Mouse (Mus musculus): Measurements from ENCODE around the gene Rps21. TPM values are rescaled to one million over a fixed set of nuclear protein-coding genes. Genes with fewer than 3 reads are reported as not detected.

The Rps21 gene
- polyA plus RNA-seq, 1 experiment from 2014 or later, result 600 TPM

- H3K4me1 ChIP-seq, result peaks cover 19% of the 10 kb centered on the region
These were observed 19.7 kb downstream of the Rps21 start for GRCm38 (mm10) chr2:180276851-180277259.

DNA sequence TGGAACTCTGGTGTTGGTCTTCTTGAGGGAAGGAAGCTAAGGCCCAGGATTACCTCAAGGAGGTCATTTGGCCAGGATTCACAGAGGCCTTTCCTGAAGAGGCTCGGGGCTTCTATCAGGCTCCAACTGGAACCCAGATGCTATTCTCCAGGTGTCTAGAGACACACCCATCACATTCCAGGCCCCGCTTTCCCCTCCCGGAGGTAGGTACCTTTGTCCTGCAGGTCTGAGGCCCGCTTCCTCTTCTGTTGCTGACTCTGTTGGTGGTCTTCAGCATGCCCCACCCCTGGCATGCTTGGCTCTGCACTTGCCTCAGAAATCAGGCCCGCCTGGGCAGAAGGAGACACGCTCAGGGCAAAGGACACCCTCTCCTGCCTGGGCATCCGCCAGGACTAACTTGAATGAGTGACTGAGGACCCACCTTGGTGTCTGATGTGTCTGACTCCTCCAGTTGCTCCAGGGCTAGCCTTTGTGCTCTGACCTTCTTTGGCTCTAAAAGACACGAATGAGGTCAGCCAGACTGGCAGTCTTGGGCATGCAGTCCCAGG is 20.7 kb downstream of the Rps21 start:
- Histone ChIP-seq H3K4me2 (no peak overlapping the region), H3K27ac (no peak overlapping the region), H3K4me1 (peaks cover 11% of the 10 kb centered on the region), H3K9me3 (no peaks in the 10 kb centered on the region), H3K4me3 (no peak overlapping the region), H3K9ac (no peak overlapping the region), H3K27me3 (0 out of 2 replicates have a peak, but pooled peaks cover 3% of the 10 kb centered on the region), H3K36me3 (no peaks in the 10 kb centered on the region)
- 49% methylated on average over 8 of the region's 8 CpGs for WGBS
- ATAC-seq (ENCODE audit: insufficient number of reproducible peaks, low FRiP score, low TSS enrichment, low read depth), result no peak

More at GRCm38 (mm10) chr2:180276851-180277259, 19.7 kb downstream of the Rps21 start:
- no peak for ATAC-seq (ENCODE audit: insufficient number of reproducible peaks, low FRiP score, low TSS enrichment, low read depth)
- H3K36me3 ChIP-seq, result no peaks in the 10 kb centered on the region
- 70% methylated on average over 8 of the region's 8 CpGs for WGBS
- no peak overlapping the region for H3K27ac ChIP-seq
- no peak overlapping the region for H3K9ac ChIP-seq
- no peak overlapping the region for H3K4me2 ChIP-seq
- H3K27me3 ChIP-seq, result 0 out of 2 replicates have a peak, but pooled peaks cover 3% of the 10 kb centered on the region
- no peak overlapping the region for H3K4me3 ChIP-seq
- no peaks in the 10 kb centered on the region for H3K9me3 ChIP-seq

DNA sequence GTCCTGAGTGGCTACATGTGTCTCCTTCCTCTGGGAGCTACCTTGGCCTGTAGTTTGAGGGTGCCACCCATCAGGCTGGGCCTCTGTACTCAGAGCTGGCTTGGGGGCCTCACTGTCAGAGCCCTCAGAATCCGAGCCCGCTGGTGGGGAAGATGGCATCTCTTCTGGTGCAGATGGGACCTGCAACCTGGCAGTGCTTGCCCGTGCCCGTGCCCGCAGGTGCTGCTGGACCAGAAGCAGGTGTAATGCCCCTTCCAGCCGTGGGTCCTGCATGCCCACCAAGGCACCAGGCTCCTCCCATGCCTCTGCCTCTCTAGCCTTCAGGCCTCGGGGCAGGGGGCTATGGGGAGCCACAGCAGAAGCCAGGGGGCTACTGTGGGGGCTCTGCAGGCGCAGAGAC is 22.1 kb downstream of the Rps21 start:
- 79% methylated on average over 8 of the region's 8 CpGs for WGBS
- Histone ChIP-seq H3K27me3 (0 out of 2 replicates have a peak, but pooled peaks cover 3% of the 10 kb centered on the region), H3K4me2 (no peak overlapping the region), H3K9ac (no peak overlapping the region), H3K36me3 (no peaks in the 10 kb centered on the region), H3K27ac (no peak overlapping the region), H3K4me1 (peaks cover 4% of the 10 kb centered on the region; the same call in 1 of the 2 replicates), H3K9me3 (no peaks in the 10 kb centered on the region), H3K4me3 (no peak overlapping the region)
- no peak for ATAC-seq (ENCODE audit: insufficient number of reproducible peaks, low FRiP score, low TSS enrichment, low read depth)

DNA sequence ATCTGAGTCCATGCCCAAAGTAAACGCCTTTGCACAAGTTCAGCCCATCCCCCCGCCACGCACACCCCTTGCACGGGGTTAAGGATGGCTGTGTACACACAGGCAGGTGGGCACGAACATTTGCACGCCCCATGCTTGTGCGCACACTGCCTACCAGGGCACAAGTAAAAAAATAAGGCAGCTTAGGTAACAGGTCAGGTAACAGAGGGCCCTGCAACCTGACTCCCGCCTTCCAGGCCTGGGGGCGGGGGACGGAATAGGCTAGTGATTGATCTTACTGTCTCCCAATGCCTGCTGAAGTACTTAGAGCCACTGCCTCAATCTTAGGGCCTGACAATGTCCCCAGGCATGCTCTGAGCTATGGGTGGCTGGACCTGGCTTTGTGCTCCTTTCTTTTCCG is 31.8 kb downstream of the Rps21 start:
- no peaks in the 10 kb centered on the region for H3K27me3 ChIP-seq
- H3K9me3 ChIP-seq, result no peaks in the 10 kb centered on the region
- H3K27ac ChIP-seq, result peak overlapping the region; percentile 63; the same call in 1 of the 2 replicates
- H3K4me3 ChIP-seq, result 0 out of 2 replicates have a peak overlapping the region, but pooled peaks have one; percentile 21
- no peak for ATAC-seq (ENCODE audit: insufficient number of reproducible peaks, low FRiP score, low TSS enrichment, low read depth)
- no peak overlapping the region for H3K4me2 ChIP-seq
- 39% methylated on average over 11 of the region's 11 CpGs for WGBS
- H3K9ac ChIP-seq, result no peak overlapping the region
- no peaks in the 10 kb centered on the region for H3K4me1 ChIP-seq
- H3K36me3 ChIP-seq, result no peaks in the 10 kb centered on the region

DNA sequence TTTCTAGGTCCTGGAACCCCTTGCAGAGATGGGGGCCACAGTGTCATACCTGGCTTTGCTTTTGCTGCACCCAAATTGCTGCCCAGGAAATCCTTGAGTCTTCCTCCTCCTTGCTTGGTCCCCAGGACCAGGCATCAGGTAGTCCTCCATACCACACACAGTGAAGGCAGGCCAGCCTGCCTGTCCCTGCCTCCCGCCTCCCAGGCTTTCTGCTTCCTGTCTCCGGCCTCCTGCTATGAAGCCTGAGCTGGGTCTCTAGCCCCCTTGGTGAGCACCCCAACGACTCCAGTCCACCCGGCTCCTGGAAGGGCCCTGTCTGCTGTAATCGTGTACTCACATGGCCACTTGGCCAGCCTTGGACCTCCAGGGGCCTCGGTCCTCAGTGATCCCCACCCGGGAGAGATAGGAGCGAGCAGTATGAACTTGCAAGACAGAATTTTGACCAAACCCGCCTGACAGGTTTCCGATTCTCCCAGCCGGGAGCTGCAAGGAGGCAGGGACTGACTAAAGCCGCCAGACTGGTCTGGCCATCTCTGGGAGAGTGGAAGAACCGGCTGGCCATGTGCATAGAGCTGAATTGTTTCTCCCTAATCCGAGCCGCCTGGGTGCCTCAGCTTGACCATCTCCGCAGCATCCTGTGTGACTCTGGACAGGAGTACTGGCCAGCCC is 32.4 kb downstream of the Rps21 start, which contains the start of gene Rbbp8nl:
TSS of gene Rbbp8nl (minus strand) at position 440 of the 669 bp plus-strand sequence.
- Histone ChIP-seq H3K4me2 (peak within 1 kb of the TSS; percentile 29), H3K27me3 (no peaks in the 10 kb centered on the region), H3K4me3 (peak within 1 kb of the TSS; percentile 21; the same call in 1 of the 2 replicates), H3K9ac (no peak within 1 kb of the TSS), H3K4me1 (no peaks in the 10 kb centered on the region), H3K9me3 (no peaks in the 10 kb centered on the region), H3K27ac (peak within 1 kb of the TSS; percentile 63), H3K36me3 (no peaks in the 10 kb centered on the region)
- WGBS, result 38% methylated on average over 16 of the region's 16 CpGs
- no peak for ATAC-seq (ENCODE audit: insufficient number of reproducible peaks, low FRiP score, low TSS enrichment, low read depth)

DNA sequence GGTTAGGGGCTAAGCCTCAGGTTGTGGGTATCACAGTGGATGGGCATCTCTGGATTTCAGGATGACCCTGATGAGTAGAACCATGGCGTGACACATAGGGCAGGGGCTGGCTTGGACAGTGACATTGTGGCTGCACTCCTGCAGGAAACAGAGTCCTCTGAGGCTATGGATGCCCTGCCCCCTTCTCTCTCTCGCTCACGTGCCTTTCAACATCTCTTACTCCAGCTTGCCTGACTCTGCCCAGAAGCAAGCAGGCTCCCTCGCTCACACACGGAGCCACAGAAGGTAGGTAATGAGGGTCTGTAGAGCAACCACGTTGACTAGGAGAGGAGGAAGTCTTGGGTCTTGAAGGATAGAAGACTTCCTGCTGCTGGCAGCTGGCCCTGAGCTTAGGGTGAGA is 33.3 kb downstream of the Rps21 start:
- no peak overlapping the region for H3K4me3 ChIP-seq
- H3K4me1 ChIP-seq, result no peaks in the 10 kb centered on the region
- H3K4me2 ChIP-seq, result no peak overlapping the region; the same call in 1 of the 2 replicates
- H3K9me3 ChIP-seq, result no peaks in the 10 kb centered on the region
- H3K27me3 ChIP-seq, result no peaks in the 10 kb centered on the region
- WGBS, result 48% methylated on average over 6 of the region's 6 CpGs
- no peak overlapping the region for H3K9ac ChIP-seq
- H3K36me3 ChIP-seq, result no peaks in the 10 kb centered on the region
- no peak for ATAC-seq (ENCODE audit: insufficient number of reproducible peaks, low FRiP score, low TSS enrichment, low read depth)
- no peak overlapping the region for H3K27ac ChIP-seq

DNA sequence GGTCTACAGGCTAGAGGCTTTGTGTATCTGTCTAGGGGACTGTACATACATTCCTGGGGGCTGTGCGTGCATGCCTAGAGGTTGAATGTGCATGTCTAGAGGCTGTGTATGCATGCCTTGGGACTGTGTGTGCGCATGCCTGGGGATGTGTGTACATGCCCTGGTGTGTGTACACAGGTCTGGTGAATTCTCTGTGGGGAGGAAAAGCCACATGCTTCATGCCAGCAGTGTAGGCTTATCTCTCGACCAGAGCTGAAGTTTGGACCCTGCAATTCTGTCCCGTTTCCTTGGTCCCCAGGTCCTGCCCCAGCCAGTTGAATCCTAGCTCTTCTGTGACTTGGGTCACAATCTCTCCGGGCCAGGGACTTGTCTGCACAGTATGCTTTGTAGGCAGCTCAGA is 34.4 kb downstream of the Rps21 start:
- H3K4me2 ChIP-seq, result no peak overlapping the region
- H3K36me3 ChIP-seq, result no peaks in the 10 kb centered on the region
- no peaks in the 10 kb centered on the region for H3K4me1 ChIP-seq
- H3K4me3 ChIP-seq, result no peak overlapping the region
- WGBS, result 64% methylated on average over 5 of the region's 5 CpGs
- H3K27ac ChIP-seq, result no peak overlapping the region
- H3K9ac ChIP-seq, result no peak overlapping the region
- H3K27me3 ChIP-seq, result no peaks in the 10 kb centered on the region
- no peak for ATAC-seq (ENCODE audit: insufficient number of reproducible peaks, low FRiP score, low TSS enrichment, low read depth)
- no peaks in the 10 kb centered on the region for H3K9me3 ChIP-seq

DNA sequence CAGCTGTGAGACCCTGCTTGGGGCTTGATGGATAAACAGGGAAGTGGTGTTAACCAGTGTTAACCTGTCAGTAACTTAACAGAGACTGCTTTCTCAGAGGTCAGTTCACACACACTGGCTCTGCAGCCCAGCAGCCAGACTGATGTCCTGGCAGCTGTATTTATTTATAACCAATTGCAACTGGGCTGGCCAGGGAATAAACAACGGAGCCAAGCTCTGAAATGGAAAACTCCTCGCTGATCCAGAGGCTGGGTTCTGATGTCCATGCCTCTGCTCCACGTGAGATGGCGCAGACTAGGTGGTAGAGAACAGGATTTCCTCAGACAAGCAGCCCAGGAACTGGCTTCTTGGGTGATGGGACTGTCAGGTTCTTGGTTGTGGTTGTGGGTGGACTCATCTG is 34.8 kb downstream of the Rps21 start:
- ATAC-seq (ENCODE audit: insufficient number of reproducible peaks, low FRiP score, low TSS enrichment, low read depth), result no peak
- Histone ChIP-seq H3K27me3 (no peaks in the 10 kb centered on the region), H3K4me2 (no peak overlapping the region), H3K36me3 (no peaks in the 10 kb centered on the region), H3K9me3 (no peaks in the 10 kb centered on the region), H3K4me3 (no peak overlapping the region), H3K4me1 (no peaks in the 10 kb centered on the region), H3K27ac (no peak overlapping the region), H3K9ac (no peak overlapping the region)
- 62% methylated on average over 4 of the region's 4 CpGs for WGBS

DNA sequence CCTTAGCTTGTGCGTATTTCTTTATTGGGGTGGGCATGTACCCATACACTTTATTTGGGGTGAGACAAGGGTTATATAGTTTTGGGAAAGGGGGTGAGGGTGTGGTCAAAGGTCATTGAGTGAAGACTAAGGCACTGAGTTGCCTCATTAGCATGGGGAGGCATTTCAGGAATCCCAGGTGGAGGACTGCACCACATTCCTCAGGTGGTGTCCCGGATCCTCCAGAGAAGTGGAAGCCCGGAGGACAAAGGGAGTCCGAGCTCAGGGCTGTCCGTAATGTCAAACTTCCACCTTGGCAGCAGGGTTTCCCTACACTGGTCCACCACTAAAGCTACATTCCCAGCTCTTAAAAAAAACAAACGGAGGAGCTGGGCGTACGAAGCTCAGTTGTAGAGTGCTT is 35.7 kb downstream of the Rps21 start:
- H3K4me3 ChIP-seq, result no peak overlapping the region
- no peak overlapping the region for H3K4me2 ChIP-seq
- H3K27ac ChIP-seq, result no peak overlapping the region
- 60% methylated on average over 8 of the region's 8 CpGs for WGBS
- H3K9me3 ChIP-seq, result no peaks in the 10 kb centered on the region
- no peaks in the 10 kb centered on the region for H3K27me3 ChIP-seq
- H3K9ac ChIP-seq, result no peak overlapping the region
- H3K4me1 ChIP-seq, result no peaks in the 10 kb centered on the region
- no peak for ATAC-seq (ENCODE audit: insufficient number of reproducible peaks, low FRiP score, low TSS enrichment, low read depth)
- H3K36me3 ChIP-seq, result no peaks in the 10 kb centered on the region

- no peaks in the 10 kb centered on the region for H3K36me3 ChIP-seq
- no peak for ATAC-seq (ENCODE audit: insufficient number of reproducible peaks, low FRiP score, low TSS enrichment, low read depth)
- no peaks in the 10 kb centered on the region; the same call in 1 of the 2 replicates for H3K9me3 ChIP-seq
- no peak overlapping the region for H3K4me2 ChIP-seq
- no peak overlapping the region for H3K27ac ChIP-seq
- H3K4me3 ChIP-seq, result no peak overlapping the region
- no peaks in the 10 kb centered on the region for H3K4me1 ChIP-seq
- no peak overlapping the region for H3K9ac ChIP-seq
- WGBS, result 59% methylated on average over 2 of the region's 2 CpGs
- no peaks in the 10 kb centered on the region for H3K27me3 ChIP-seq
These were observed 43.1 kb downstream of the Rps21 start for GRCm38 (mm10) chr2:180300252-180300651.

DNA sequence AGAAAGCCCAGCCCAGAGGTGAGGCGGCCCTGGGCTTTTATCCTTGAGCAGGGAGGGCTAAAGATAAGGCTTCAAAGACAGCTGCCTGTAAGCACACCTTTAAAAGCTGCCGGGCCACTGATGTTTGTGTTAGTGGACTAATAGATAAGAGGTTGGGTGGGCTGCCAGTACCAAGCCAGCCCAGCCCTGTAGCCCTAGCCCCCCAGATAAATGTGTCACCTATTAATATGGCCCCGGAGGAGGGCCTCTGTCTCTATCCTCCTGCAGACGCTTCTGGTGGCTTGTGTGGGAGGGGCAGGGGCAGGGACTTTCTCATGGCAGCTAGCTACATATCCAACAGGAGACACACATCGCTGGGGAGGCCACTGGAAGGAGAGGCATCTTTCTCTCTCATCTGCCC is 43.6 kb downstream of the Rps21 start:
- no peak for ATAC-seq (ENCODE audit: insufficient number of reproducible peaks, low FRiP score, low TSS enrichment, low read depth)
- Histone ChIP-seq H3K27me3 (no peaks in the 10 kb centered on the region), H3K4me2 (no peak overlapping the region), H3K4me3 (no peak overlapping the region), H3K9me3 (no peaks in the 10 kb centered on the region; the same call in 1 of the 2 replicates), H3K4me1 (no peaks in the 10 kb centered on the region), H3K27ac (no peak overlapping the region), H3K36me3 (no peaks in the 10 kb centered on the region), H3K9ac (no peak overlapping the region)
- WGBS, result 19% methylated on average over 5 of the region's 5 CpGs

GRCm38 (mm10) chr2:180302201-180302600 is 45.0 kb downstream of the Rps21 start:
- 82% methylated on average over 4 of the region's 4 CpGs for whole genome bisulfite sequencing
- H3K4me1 ChIP-seq, result no peaks in the 10 kb centered on the region

More at GRCm38 (mm10) chr2:180302201-180302600, 45.0 kb downstream of the Rps21 start:
- Histone ChIP-seq H3K4me2 (no peak overlapping the region), H3K9me3 (no peaks in the 10 kb centered on the region; the same call in 1 of the 2 replicates), H3K9ac (no peak overlapping the region), H3K27me3 (no peaks in the 10 kb centered on the region), H3K27ac (no peak overlapping the region), H3K36me3 (no peaks in the 10 kb centered on the region), H3K4me3 (no peak overlapping the region)
- no peak for ATAC-seq (ENCODE audit: insufficient number of reproducible peaks, low FRiP score, low TSS enrichment, low read depth)

Data from limb, embryonic 15.5 days (tissue).